Mouse (Mus musculus): ENCODE measurements around the gene Tor4a.
A peak's percentile ranks its signal among the peaks of the same experiment; 100 is the strongest.

Tor4a gene

DNA sequence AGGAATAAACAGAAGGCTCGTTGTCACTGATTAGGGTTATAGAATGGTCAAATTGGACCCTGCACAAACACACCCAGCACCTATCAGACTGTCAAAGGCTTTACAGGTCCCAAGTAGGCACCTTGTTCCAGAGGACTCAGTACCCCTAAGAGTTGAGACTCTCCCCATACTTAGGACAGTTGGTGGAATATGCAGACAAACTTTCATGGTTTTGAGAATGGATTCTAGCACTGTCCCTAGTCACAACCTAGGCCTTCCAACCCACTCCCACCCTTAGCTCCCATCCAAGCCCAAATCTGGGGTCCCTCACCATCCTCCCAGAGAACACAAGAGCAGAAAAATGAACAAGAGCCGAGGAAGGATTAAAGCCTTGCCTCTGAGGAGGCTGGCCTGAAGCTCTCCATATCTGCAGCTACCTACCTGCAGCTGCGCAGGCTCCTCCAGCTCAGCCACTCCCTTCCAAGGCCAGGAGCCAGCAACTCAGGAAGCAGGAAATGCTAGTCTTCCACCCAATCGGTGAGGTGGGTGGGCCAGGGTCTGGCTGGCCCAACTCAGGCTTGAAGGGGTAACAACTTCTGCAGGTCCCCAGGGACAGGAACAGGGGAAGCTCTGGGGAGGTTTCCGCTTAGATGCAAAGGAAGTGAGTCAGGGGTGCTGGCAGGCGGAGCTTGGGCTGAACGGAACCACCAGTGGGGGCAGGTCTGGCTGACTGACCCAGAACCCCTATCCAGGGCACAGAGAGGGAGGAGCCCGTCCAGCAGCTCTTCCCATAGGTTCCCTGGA lies at the start of gene Tor4a:
Gene Tor4a (minus strand): TSS at position 715 of the 783 bp plus-strand sequence.
- DNase-seq (ENCODE audit: low spot score in 2 of 2) = peak; percentile 91 to 97

DNA sequence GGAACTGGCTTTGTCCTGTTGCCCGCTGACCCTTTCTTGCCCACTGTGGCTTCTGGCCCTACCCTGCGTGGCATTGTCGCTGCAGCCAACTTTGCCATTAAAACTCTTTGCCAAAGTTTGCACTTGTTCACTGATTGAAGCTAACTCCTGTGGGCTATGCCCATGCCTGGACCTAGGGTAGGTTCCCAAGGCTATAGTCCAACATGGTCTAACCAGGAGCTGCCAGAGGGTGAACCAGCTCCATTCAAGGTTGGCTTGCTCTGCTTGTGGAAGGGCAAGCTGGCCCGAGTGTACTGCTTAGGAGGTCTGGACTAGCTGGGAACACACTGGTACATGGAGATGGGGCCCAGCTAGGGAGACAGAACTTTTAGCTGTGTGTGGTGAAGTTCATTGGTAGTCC lies 47.5 kb upstream of the Tor4a start:
- no peak for DNase-seq (ENCODE audit: low spot score in 2 of 2)

DNA sequence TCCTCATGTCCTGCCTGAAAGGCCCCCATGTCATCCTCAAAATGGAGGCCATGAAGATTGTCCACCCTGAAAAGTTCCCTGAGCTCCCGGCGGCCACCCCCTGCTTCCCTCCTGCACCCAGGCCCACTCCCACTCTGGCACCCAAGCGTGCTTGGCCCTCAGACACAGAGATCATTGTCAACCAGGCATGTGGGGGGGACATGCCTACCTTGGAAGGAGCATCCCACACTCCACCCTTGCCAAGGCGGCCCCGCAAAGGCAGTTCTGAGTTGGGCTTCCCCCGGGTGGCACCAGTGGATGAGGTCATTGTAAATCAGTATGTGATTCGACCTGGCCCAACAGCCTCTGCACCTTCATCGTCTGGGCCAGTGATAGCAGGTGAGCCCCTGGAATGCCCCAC lies 46.7 kb upstream of the Tor4a start:
- DNase-seq (ENCODE audit: low spot score in 2 of 2) = no peak

DNA sequence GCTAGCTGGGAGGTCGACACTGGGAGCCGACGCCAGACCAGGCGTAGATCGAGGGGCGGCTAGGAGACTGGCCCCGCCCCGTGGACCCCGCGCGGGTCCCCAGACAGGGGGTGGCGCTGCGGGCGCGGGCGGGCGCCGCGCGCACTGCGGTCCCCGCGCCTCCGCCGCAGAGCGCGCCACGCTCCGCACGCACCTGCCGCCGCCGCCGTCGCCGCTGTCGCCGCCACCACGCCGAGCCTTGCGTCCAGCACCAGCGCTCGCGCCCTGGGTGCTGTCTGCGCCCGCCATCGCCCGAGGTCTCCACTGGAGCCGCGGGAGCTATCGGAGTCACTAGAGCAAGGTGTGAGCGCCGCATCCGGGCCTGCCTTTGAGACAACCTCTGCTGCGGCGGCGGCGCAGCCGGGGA lies 45.4 kb upstream of the Tor4a start, which contains the start of the genes Rnf208 and Cysrt1:
Gene Rnf208 (plus strand): TSS at position 155 of the 406 bp plus-strand sequence.
Gene Cysrt1 (minus strand): TSS at position 352 of the 406 bp plus-strand sequence.
- DNase-seq (ENCODE audit: low spot score in 2 of 2) = no peak

GRCm38 (mm10) chr2:25241438-25241775 lies 44.7 kb upstream of the Tor4a start:
- no peak for DNase-seq (ENCODE audit: low spot score in 2 of 2)

- DNase-seq (ENCODE audit: low spot score in 2 of 2) = peak; percentile 57 to 60
These were observed 44.2 kb upstream of the Tor4a start for GRCm38 (mm10) chr2:25240723-25241437.

GRCm38 (mm10) chr2:25240310-25240709 lies 43.6 kb upstream of the Tor4a start:
- no peak for DNase-seq (ENCODE audit: low spot score in 2 of 2)

- DNase-seq (ENCODE audit: low spot score in 2 of 2) = no peak
These were observed 43.1 kb upstream of the Tor4a start for GRCm38 (mm10) chr2:25239766-25240165.

DNA sequence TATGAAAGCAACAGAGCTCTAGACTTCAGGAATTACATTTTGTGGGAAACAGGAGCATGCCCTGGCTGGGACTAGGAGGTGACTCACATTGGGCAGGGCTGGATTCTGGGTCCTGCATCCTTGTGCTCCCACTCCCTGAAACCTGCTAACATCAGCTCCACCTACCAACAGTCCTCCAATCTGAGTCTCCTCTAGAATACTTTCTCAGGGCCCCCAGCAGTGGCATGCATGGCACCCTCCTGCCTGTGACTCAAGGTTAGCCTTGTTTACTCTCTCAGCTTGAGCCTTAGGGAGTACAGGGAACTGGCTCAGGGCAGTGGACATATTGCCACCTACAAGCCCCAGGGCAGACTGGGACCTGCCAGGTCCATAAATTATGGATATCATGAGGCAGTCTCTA lies 41.4 kb upstream of the Tor4a start:
- DNase-seq (ENCODE audit: low spot score in 2 of 2) = no peak

GRCm38 (mm10) chr2:25237522-25237921 lies 40.8 kb upstream of the Tor4a start:
- DNase-seq (ENCODE audit: low spot score in 2 of 2) = no peak

GRCm38 (mm10) chr2:25236614-25237013 lies 39.9 kb upstream of the Tor4a start, which contains the start of gene Rnf224:
TSS of gene Rnf224 (minus strand) at chr2:25236787.
- DNase-seq (ENCODE audit: low spot score in 2 of 2) = no peak

DNA sequence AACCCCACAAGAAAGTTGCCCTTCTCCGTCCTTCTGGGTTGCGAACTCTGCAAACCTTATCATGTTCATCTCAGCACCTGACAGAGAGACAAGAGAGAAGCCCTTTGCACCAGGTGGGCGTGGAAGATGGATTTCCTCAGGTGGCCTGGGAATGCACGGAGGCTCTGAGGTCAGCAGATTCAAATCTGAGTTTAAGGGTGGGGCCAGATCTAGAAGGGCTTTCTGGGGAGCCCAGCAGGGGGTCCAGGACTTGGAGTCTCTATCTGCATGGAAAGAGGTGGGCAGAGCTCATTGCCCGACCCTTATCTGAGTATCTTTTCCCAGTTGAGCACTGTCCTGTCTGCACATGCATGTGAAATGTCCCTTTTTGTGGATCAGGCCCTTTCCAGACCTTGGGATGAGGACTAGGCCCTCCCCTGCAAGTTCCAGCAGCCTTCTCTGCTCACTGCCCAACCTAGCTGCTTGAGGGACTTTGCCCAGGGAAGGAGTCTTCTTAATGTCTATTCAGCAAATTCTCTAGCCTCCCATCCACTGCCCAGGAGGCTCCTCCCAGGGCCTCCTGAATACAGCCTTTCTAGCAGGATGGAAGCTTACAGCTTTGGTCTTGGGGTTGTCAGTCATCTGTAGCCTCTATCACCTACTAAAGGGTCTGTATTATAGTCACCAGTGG lies 38.0 kb upstream of the Tor4a start:
- no peak for DNase-seq (ENCODE audit: low spot score in 2 of 2)

GRCm38 (mm10) chr2:25234050-25234449 lies 37.4 kb upstream of the Tor4a start, which contains the start of gene Slc34a3:
TSS of gene Slc34a3 (minus strand) at chr2:25234364.
- DNase-seq (ENCODE audit: low spot score in 2 of 2) = no peak

DNA sequence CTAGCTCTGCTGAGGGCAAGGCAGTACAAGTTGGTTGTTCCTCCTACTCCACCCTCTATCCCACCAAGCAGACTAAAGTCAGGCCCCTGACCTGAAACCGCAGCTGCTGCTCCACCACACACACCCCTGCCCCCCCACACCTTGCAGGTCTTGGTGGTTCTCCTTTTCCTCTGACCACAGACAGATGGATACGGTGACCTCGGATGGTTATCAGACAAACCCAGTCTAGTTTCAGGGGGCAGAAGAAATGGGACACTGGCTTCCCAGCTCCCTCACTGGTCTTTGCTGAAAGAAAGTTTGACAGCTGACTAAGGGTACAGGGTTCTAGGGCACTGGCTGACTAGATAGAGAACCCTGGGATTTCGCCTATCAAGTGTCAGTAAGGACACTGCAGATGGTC lies 36.7 kb upstream of the Tor4a start:
- no peak for DNase-seq (ENCODE audit: low spot score in 2 of 2)

DNA sequence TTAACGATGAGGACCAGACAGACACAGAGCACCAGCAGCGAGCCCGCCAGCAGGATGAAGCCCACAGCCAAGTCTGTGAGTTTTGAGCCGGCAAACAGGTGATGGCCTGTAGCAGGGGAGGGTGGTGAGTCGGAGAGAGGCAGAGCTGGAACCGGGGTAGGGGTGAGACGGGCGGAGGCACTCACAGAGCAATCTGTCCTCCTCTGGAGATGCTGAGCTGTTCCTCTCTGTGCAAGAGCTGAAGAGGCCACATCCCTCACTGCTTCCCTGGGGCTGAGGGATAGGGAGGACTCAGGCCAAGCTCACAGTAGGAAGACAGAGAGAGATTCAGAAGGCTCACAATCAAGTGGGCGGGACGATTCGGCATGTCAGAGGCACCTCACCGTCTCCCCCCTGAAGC lies 34.4 kb upstream of the Tor4a start:
- no peak for DNase-seq (ENCODE audit: low spot score in 2 of 2)

- DNase-seq (ENCODE audit: low spot score in 2 of 2) = no peak
These were observed 33.9 kb upstream of the Tor4a start for GRCm38 (mm10) chr2:25230581-25230980.

GRCm38 (mm10) chr2:25229582-25229981 lies 32.9 kb upstream of the Tor4a start:
- no peak for DNase-seq (ENCODE audit: low spot score in 2 of 2)

DNA sequence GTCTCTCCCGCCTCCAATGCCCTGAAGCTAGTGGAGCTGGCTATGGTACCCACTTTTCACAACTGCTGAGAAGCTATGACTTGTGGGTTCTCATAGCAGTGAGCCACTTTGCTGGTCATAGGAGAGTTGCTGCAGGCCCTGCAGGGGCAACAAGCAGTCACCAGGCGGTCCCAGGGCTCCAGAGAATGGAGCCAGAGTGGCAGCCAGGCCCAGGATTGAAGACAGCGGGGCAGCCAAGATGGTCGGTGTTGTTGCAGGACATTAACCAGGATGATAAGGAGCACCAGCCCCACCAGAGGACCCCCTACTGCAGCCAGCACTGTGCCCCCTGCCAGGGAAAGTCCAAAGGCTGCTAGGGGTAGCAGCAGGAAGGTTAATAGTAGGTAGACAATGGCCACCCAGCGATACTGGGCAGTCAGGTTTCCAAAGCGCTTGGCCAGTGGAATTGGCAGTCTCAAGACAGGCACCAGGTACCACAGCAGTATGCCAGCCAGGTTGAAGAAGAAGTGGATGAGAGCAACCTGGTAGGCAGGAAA lies 32.4 kb upstream of the Tor4a start:
- DNase-seq (ENCODE audit: low spot score in 2 of 2) = no peak

- peak; percentile 90 to 92 for DNase-seq (ENCODE audit: low spot score in 2 of 2)
These were observed 31.8 kb upstream of the Tor4a start for GRCm38 (mm10) chr2:25228431-25228889.

DNA sequence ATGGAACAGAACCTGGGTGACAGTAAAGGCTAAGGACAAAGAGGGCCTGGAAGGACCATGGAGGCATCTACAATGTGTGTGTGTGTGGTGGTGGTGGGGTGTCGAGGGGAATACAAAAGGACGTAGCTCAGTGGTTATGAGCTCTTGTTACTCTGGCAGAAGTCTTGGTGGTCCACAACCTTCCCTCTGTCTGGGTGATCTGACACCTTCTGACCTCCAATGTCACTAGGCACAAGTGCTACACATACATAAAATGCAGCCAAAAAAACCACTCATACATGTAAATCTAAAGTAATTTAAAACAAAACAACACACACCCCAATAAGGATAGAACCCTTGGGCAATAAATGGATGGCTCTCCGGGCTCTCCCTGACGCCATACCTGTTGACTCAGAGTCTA lies 30.7 kb upstream of the Tor4a start:
- no peak for DNase-seq (ENCODE audit: low spot score in 2 of 2)

DNA sequence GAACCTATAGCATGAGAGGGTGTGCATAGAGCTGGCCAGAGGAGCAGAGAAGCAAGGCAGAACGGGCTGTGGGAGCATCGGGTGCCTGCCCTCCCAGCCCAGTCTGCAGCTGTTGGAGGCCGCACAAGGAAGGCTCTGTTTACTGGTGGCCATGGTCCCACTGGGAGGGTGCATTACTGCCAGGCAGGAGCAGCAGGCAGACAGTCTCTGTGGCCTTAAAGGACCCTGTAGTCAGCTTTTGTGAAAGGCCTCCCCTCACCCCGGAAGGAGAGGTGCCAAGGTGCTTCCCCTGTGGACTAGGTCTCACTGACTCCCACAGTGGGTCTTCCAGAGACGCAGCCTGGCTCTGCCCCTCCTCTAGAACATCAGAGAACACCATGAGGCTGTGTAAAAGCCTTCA lies 30.2 kb upstream of the Tor4a start:
- DNase-seq (ENCODE audit: low spot score in 2 of 2) = no peak

GRCm38 (mm10) chr2:25225811-25226379 lies 29.2 kb upstream of the Tor4a start:
- no peak for DNase-seq (ENCODE audit: low spot score in 2 of 2)
